Comparison of ENCODE assay signal across 27 mouse cellular contexts in the genomic region with DNA sequence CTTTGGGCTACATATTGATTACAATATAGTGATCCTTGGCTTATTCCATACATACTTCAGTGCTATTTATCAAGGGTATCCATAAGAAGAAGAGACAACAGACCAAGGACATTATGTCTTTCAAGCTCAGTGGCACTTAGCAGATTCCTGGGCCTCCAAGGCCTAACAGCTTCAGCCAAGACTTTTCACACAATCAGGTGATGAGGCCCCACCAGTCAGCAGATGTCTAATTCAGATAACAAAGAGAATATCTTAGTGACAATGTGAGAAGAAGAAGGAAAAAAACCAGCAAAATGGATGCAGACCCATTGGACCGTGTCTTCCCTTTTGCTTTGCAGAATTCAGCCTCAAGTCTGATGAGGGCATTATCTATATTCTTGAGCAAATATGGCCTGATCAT.
A peak's percentile ranks its signal among the peaks of the same experiment; 100 is the strongest.
DNase-seq lines count a peak whose midpoint lies in the region; ATAC-seq lines count a peak whose summit lies in the region.
"Had no signal": no experiment of that assay in that cellular context is flagged by ENCODE, and none has a peak within 500 bp of the region (broad histone marks: within the 10 kb centered on the region; RNA-seq: fewer than 3 reads in every experiment).

No protein-coding gene starts in this region.

- no peaks in the 10 kb centered on the region for H3K27me3 ChIP-seq in liver, embryonic 15.5 days
- H3K27me3 ChIP-seq in intestine, embryonic 15.5 days (replicated peaks): no peaks in the 10 kb centered on the region
- H3K27me3 ChIP-seq: CH12.LX; midbrain, embryonic 12.5 days; neural tube, embryonic 13.5 days; Patski; stomach, embryonic 15.5 days had no signal

- peak; percentile 84 for ATAC-seq in liver, embryonic 15.5 days (ENCODE audit: insufficient read depth)
- ATAC-seq in intestine, embryonic 15.5 days: no peak
- ATAC-seq: forebrain, embryonic 16.5 days; hindbrain, embryonic 16.5 days; Patski had no signal

- peak; percentile 64 for DNase-seq in c-Kit-positive CD71-positive TER-119-negative erythroid progenitor cells, embryonic 14.5 days (ENCODE audit: low read depth)
- peak; percentile 50 for DNase-seq in liver
- DNase-seq in natural killer cell, adult 2 months (ENCODE audit: low spot score in 2 of 2): no peak
- no peak for DNase-seq in adrenal gland, adult (ENCODE audit: inconsistent age in 2 of 2, low spot score in 1 of 2)
- DNase-seq in urinary bladder, adult 2 months (ENCODE audit: low spot score): no peak
- DNase-seq: adrenal gland, postnatal 14 days; B cell, adult 2 months; cerebellum, adult 11 months; cerebellum, adult 9-10 months; cerebellum, postnatal 36 days; heart, postnatal 14 days; kidney, adult 2 months; kidney, postnatal 36 days; left cerebral cortex, postnatal 4 days; lung, embryonic 14.5 days; lung, postnatal 14 days had no signal

- peaks cover 60% of the 10 kb centered on the region for H3K4me1 ChIP-seq in liver, embryonic 15.5 days (replicated peaks)
- peaks cover under 1% of the 10 kb centered on the region; the same call in 1 of the 2 replicates for H3K4me1 ChIP-seq in intestine, embryonic 15.5 days (replicated peaks)
- H3K4me1 ChIP-seq: stomach, embryonic 15.5 days had no signal

- no peak overlapping the region for H3K9ac ChIP-seq in liver, embryonic 15.5 days
- H3K9ac ChIP-seq in intestine, embryonic 15.5 days: no peak overlapping the region
- H3K9ac ChIP-seq: lung, embryonic 14.5 days; midbrain, embryonic 12.5 days; neural tube, embryonic 13.5 days; stomach, embryonic 15.5 days had no signal

- no peaks in the 10 kb centered on the region for H3K36me3 ChIP-seq in liver, embryonic 15.5 days (replicated peaks)
- no peaks in the 10 kb centered on the region for H3K36me3 ChIP-seq in intestine, embryonic 15.5 days
- H3K36me3 ChIP-seq: forebrain, embryonic 10.5 days; midbrain, embryonic 12.5 days; neural tube, embryonic 13.5 days; stomach, embryonic 15.5 days had no signal

- peak overlapping the region; percentile 58; the same call in 1 of the 2 replicates for H3K27ac ChIP-seq in liver, embryonic 15.5 days (replicated peaks)
- no peak overlapping the region for H3K27ac ChIP-seq in intestine, embryonic 15.5 days
- H3K27ac ChIP-seq: forebrain, embryonic 10.5 days; midbrain, embryonic 12.5 days; neural tube, embryonic 13.5 days; stomach, embryonic 15.5 days had no signal

- no peaks in the 10 kb centered on the region for H3K9me3 ChIP-seq in liver, embryonic 15.5 days (replicated peaks)
- no peaks in the 10 kb centered on the region for H3K9me3 ChIP-seq in intestine, embryonic 15.5 days
- H3K9me3 ChIP-seq: forebrain, embryonic 10.5 days; midbrain, embryonic 12.5 days; neural tube, embryonic 13.5 days; stomach, embryonic 15.5 days had no signal

- H3K4me2 ChIP-seq in liver, embryonic 15.5 days: peak overlapping the region; percentile 43
- no peak overlapping the region for H3K4me2 ChIP-seq in intestine, embryonic 15.5 days (replicated peaks)
- H3K4me2 ChIP-seq: lung, embryonic 14.5 days; midbrain, embryonic 12.5 days; neural tube, embryonic 13.5 days; stomach, embryonic 15.5 days had no signal

- 42% methylated on average over 1 of the region's 1 CpGs for WGBS in liver, embryonic 15.5 days (ENCODE audit: insufficient replicate concordance)
- WGBS in intestine, embryonic 15.5 days: 89% methylated on average over 1 of the region's 1 CpGs

- H3K4me3 ChIP-seq in liver, embryonic 15.5 days (replicated peaks): no peak overlapping the region
- H3K4me3 ChIP-seq in intestine, embryonic 15.5 days (replicated peaks): no peak overlapping the region
- H3K4me3 ChIP-seq: forebrain, embryonic 10.5 days; midbrain, embryonic 12.5 days; myocyte; neural tube, embryonic 13.5 days; stomach, embryonic 15.5 days had no signal

Comparison
In these comparisons a context has a peak if more than half of its experiments do, and no peak if none do; other contexts are left out.
1. DNase-seq: peak in c-Kit-positive CD71-positive TER-119-negative erythroid progenitor cells, embryonic 14.5 days (single experiment) and liver (single experiment); none in natural killer cell, adult 2 months (0 of 2), adrenal gland, adult (0 of 2) and urinary bladder, adult 2 months (single experiment).